Mouse (Mus musculus): ENCODE measurements at regions not wholly inside any gene's neighbourhood (a gene's known extent, or its start where the extent isn't known, plus 50 kb on each side); places are given as distances from the start of the nearest gene placed in this dataset.

- no peak for DNase-seq (ENCODE audit: low spot score)
- Histone ChIP-seq H3K4me3 (no peak overlapping the region), H3K9me3 (no peaks in the 10 kb centered on the region), H3K4me1 (no peaks in the 10 kb centered on the region), H3K27me3 (replicated peaks; ENCODE audit: low read depth, poor library complexity, severe bottlenecking) (no peaks in the 10 kb centered on the region), H3K36me3 (replicated peaks) (no peaks in the 10 kb centered on the region), H3K27ac (replicated peaks) (no peak overlapping the region)
- 90% methylated on average over 1 of the region's 1 CpGs for WGBS
Observed at GRCm38 (mm10) chr3:17452984-17453383, 495.2 kb upstream of the Cypt12 start.

- WGBS, result 90% methylated on average over 5 of the region's 5 CpGs
- no peak for DNase-seq (ENCODE audit: low spot score)
- H3K36me3 ChIP-seq (replicated peaks), result no peaks in the 10 kb centered on the region
Observed at GRCm38 (mm10) chr3:17460545-17460944, 487.7 kb upstream of the Cypt12 start.

GRCm38 (mm10) chr3:17461365-17461764 is 486.8 kb upstream of the Cypt12 start:
- no peak for DNase-seq (ENCODE audit: low spot score)
- Histone ChIP-seq H3K4me1 (no peaks in the 10 kb centered on the region), H3K36me3 (replicated peaks) (no peaks in the 10 kb centered on the region), H3K4me3 (no peak overlapping the region), H3K9me3 (no peaks in the 10 kb centered on the region), H3K27ac (replicated peaks) (no peak overlapping the region), H3K27me3 (replicated peaks; ENCODE audit: low read depth, poor library complexity, severe bottlenecking) (no peaks in the 10 kb centered on the region)
- 89% methylated on average over 4 of the region's 4 CpGs for WGBS

More at GRCm38 (mm10) chr3:17460545-17460944, 487.7 kb upstream of the Cypt12 start:
- H3K4me3 ChIP-seq, result no peak overlapping the region
- no peak overlapping the region for H3K27ac ChIP-seq (replicated peaks)
- no peaks in the 10 kb centered on the region for H3K9me3 ChIP-seq
- no peaks in the 10 kb centered on the region for H3K4me1 ChIP-seq
- H3K27me3 ChIP-seq (replicated peaks; ENCODE audit: low read depth, poor library complexity, severe bottlenecking), result no peaks in the 10 kb centered on the region

GRCm38 (mm10) chr3:17473812-17474211 is 474.4 kb upstream of the Cypt12 start:
- Histone ChIP-seq H3K4me1 (no peaks in the 10 kb centered on the region), H3K27me3 (replicated peaks; ENCODE audit: low read depth, poor library complexity, severe bottlenecking) (no peaks in the 10 kb centered on the region), H3K36me3 (replicated peaks) (no peaks in the 10 kb centered on the region), H3K27ac (replicated peaks) (no peak overlapping the region), H3K4me3 (no peak overlapping the region), H3K9me3 (no peaks in the 10 kb centered on the region)
- WGBS, result 82% methylated on average over 2 of the region's 2 CpGs
- DNase-seq (ENCODE audit: low spot score), result no peak

DNA sequence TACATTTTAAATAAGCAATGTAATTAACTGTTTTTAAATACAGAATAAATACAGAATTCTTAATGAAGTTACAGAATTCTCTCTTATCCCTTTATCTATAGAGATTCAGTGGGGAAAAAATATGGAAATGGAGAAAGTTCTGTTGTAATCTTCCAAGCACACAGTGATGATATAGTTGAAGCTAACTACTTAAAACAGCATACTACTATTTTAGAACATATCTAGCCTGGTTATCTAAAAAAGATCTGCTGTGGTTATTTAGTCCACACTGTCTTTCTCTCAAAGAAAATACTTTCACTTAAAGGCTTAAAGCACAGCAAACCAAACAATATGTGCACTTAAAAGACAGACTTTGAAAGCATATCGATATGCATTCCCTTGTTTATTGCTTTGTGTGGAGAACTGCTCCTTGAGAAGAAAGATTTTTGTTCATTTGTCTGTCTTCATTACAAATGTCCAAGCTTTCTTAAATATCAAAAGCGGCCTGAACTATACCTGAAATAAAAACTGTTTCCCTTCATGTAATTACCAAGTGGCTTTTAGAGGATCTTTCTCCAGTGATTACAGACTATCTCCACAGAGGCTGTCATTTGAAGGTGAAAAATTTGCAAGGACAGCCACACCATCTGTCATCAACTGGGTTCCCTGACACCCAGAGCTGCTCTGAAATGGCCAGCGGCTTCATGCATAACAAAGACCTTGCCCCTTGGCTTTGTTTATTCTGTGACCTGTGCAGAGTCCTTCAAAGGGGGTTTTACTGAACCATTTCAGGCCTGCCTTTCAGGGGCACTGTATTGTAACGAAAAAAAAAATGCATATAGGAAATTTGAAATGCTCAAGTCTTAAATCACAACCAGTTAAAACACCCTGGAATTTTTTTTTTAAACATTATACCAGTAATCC is 458.7 kb upstream of the Cypt12 start:
- Histone ChIP-seq H3K27me3 (replicated peaks; ENCODE audit: low read depth, poor library complexity, severe bottlenecking) (no peaks in the 10 kb centered on the region), H3K4me1 (no peaks in the 10 kb centered on the region), H3K9me3 (no peaks in the 10 kb centered on the region), H3K36me3 (replicated peaks) (no peaks in the 10 kb centered on the region), H3K4me3 (no peak overlapping the region), H3K27ac (replicated peaks) (no peak overlapping the region)
- 25% methylated on average over 4 of the region's 4 CpGs for WGBS
- DNase-seq (ENCODE audit: low spot score), result peak; percentile 30

DNA sequence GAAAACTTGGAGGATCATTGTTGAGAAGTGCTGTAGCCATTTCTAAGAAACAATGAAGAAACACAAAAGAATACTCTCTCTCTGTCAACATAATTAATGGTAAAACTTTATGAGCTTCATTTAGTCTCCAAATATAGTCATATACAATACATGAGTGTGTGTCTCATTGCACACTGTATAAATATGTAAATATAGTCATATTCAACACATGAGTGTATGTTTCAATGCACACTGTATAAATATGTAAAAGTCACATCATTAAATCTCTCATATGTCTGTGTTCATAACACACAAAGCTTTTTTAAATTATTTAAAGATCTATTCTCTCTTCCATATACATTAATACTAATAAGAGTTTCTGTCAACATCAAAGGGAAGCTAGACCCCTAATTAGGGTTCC is 457.6 kb upstream of the Cypt12 start:
- H3K9me3 ChIP-seq, result no peaks in the 10 kb centered on the region
- no peak for DNase-seq (ENCODE audit: low spot score)
- H3K4me1 ChIP-seq, result no peaks in the 10 kb centered on the region
- no peaks in the 10 kb centered on the region for H3K36me3 ChIP-seq (replicated peaks)
- H3K27ac ChIP-seq (replicated peaks), result no peak overlapping the region
- no peaks in the 10 kb centered on the region for H3K27me3 ChIP-seq (replicated peaks; ENCODE audit: low read depth, poor library complexity, severe bottlenecking)
- H3K4me3 ChIP-seq, result no peak overlapping the region

- H3K27ac ChIP-seq (replicated peaks), result no peak overlapping the region
- no peaks in the 10 kb centered on the region for H3K27me3 ChIP-seq (replicated peaks; ENCODE audit: low read depth, poor library complexity, severe bottlenecking)
- no peak overlapping the region for H3K4me3 ChIP-seq
- H3K9me3 ChIP-seq, result no peaks in the 10 kb centered on the region
- no peaks in the 10 kb centered on the region for H3K4me1 ChIP-seq
- no peak for DNase-seq (ENCODE audit: low spot score)
- WGBS, result 90% methylated on average over 3 of the region's 3 CpGs
- H3K36me3 ChIP-seq (replicated peaks), result no peaks in the 10 kb centered on the region
Observed at GRCm38 (mm10) chr3:17498291-17498690, 449.9 kb upstream of the Cypt12 start.

DNA sequence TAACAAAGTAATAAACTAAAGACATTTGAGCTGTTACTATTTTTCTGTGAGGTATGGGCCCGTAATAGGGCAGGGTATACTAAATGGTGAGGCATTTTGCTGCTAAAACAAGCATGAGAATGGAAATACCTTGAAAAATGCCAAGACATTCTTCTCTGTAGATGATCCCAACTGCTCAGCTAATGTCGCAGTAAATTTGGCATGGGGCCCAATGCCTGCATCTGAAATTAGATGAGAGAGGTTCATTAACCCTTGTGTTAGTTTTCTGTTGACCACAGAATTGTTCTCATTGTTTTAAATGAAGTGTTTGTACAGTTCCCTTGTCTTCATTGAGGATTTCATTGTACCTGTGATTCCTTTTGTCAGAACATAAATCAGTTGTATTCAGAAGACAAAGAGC is 446.7 kb upstream of the Cypt12 start:
- H3K27me3 ChIP-seq (replicated peaks; ENCODE audit: low read depth, poor library complexity, severe bottlenecking), result no peaks in the 10 kb centered on the region
- H3K27ac ChIP-seq (replicated peaks), result no peak overlapping the region
- WGBS, result 83% methylated on average over 2 of the region's 2 CpGs
- H3K4me3 ChIP-seq, result no peak overlapping the region
- DNase-seq (ENCODE audit: low spot score), result no peak
- no peaks in the 10 kb centered on the region for H3K9me3 ChIP-seq
- no peaks in the 10 kb centered on the region for H3K4me1 ChIP-seq
- no peaks in the 10 kb centered on the region for H3K36me3 ChIP-seq (replicated peaks)

DNA sequence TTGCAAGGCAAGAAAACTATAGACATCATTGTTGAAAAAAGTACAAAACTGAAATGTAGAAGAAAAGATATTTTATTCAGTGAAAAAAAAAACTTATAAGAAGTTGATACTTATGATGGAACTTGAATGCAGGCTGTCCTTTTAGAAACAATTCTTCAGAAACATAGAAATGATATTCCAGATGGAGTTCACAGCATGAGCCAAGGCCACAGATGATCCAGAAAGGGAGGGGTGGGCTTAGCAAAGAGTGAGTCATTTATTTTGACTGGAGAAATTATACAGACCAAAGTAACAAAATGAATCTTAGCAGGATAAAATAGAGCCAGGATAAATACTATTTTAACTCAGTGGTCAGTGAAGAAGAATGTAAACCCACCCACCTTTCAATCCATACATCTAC is 406.9 kb upstream of the Cypt12 start:
- no peak for DNase-seq (ENCODE audit: low spot score)

GRCm38 (mm10) chr3:17547559-17548059 is 400.6 kb upstream of the Cypt12 start:
- H3K27ac ChIP-seq (replicated peaks), result no peak overlapping the region
- 74% methylated on average over 1 of the region's 1 CpGs for WGBS
- no peaks in the 10 kb centered on the region for H3K4me1 ChIP-seq
- H3K27me3 ChIP-seq (replicated peaks; ENCODE audit: low read depth, poor library complexity, severe bottlenecking), result no peaks in the 10 kb centered on the region
- no peak for DNase-seq (ENCODE audit: low spot score)
- H3K9me3 ChIP-seq, result no peaks in the 10 kb centered on the region
- H3K36me3 ChIP-seq (replicated peaks), result no peaks in the 10 kb centered on the region
- no peak overlapping the region for H3K4me3 ChIP-seq

More for the DNA sequence above, 406.9 kb upstream of the Cypt12 start:
- Histone ChIP-seq H3K36me3 (replicated peaks) (no peaks in the 10 kb centered on the region), H3K27me3 (replicated peaks; ENCODE audit: low read depth, poor library complexity, severe bottlenecking) (no peaks in the 10 kb centered on the region), H3K27ac (replicated peaks) (no peak overlapping the region), H3K9me3 (no peaks in the 10 kb centered on the region), H3K4me1 (no peaks in the 10 kb centered on the region), H3K4me3 (no peak overlapping the region)

DNA sequence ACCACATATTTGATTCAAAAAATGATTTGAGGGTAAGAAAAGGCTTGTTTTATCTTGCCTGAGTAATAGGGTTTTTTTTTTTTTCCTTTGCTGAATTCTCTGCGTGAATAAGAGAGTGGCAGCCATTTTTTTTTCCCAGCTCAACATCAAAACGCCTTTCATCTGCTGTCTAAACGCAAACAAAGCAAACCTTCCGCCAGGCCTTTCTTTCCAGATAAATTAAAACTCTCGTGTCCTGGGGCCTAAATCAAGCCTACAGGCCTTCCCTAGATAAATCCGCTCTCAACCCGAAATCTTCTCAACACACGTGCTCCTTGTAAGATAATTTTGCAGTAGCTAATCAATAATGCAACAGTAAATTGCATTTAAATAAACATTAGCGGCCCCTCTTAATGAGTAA is 365.7 kb upstream of the Cypt12 start:
- no peaks in the 10 kb centered on the region for H3K4me1 ChIP-seq
- H3K36me3 ChIP-seq (replicated peaks), result no peaks in the 10 kb centered on the region
- H3K4me3 ChIP-seq, result no peak overlapping the region
- DNase-seq (ENCODE audit: low spot score), result no peak
- H3K27ac ChIP-seq (replicated peaks), result no peak overlapping the region
- no peaks in the 10 kb centered on the region for H3K9me3 ChIP-seq
- 67% methylated on average over 9 of the region's 9 CpGs for WGBS
- no peaks in the 10 kb centered on the region for H3K27me3 ChIP-seq (replicated peaks; ENCODE audit: low read depth, poor library complexity, severe bottlenecking)

DNA sequence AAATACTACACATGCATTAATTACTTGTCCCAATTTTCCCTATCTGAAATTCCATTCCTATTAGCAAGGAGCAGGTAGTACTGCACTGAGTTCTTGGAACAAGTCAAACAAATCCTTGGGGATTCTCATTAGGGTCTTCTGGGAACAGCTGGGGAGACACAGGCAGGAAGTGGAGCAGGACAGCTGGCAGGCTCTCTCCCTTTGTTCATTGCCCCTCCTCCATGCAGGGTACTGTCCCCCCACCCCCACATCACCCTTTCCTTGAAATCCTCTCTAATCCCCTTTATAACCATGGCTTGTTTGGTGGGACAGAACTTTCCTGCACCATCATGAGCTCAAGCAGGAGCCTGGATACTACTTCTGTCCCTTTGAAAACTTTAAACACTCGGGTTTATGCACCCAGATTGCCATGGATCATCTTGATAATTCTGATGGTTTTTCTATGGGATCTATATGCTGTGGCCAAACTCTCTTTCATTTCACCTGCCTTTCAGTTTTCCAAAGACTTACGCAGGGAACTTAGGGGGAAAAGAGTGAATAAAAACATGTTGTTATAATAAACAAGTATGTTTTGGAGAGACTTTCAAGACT is 358.2 kb upstream of the Cypt12 start:
- H3K27ac ChIP-seq (replicated peaks), result no peak overlapping the region
- no peak overlapping the region for H3K4me3 ChIP-seq
- no peaks in the 10 kb centered on the region for H3K36me3 ChIP-seq (replicated peaks)
- H3K27me3 ChIP-seq (replicated peaks; ENCODE audit: low read depth, poor library complexity, severe bottlenecking), result no peaks in the 10 kb centered on the region
- no peaks in the 10 kb centered on the region for H3K4me1 ChIP-seq
- H3K9me3 ChIP-seq, result no peaks in the 10 kb centered on the region
- WGBS, result 56% methylated on average over 2 of the region's 2 CpGs
- DNase-seq (ENCODE audit: low spot score), result no peak

- H3K4me3 ChIP-seq, result no peak overlapping the region
- H3K27ac ChIP-seq (replicated peaks), result no peak overlapping the region
- DNase-seq (ENCODE audit: low spot score), result no peak
- H3K9me3 ChIP-seq, result no peaks in the 10 kb centered on the region
- no peaks in the 10 kb centered on the region for H3K36me3 ChIP-seq (replicated peaks)
- no peaks in the 10 kb centered on the region for H3K4me1 ChIP-seq
- 60% methylated on average over 3 of the region's 3 CpGs for WGBS
- no peaks in the 10 kb centered on the region for H3K27me3 ChIP-seq (replicated peaks; ENCODE audit: low read depth, poor library complexity, severe bottlenecking)
Observed at GRCm38 (mm10) chr3:17592463-17592862, 355.7 kb upstream of the Cypt12 start.

Data from embryonic facial prominence, embryonic 10.5 days (tissue).